Mouse (Mus musculus): ENCODE results near the gene Trim43a.

DNA sequence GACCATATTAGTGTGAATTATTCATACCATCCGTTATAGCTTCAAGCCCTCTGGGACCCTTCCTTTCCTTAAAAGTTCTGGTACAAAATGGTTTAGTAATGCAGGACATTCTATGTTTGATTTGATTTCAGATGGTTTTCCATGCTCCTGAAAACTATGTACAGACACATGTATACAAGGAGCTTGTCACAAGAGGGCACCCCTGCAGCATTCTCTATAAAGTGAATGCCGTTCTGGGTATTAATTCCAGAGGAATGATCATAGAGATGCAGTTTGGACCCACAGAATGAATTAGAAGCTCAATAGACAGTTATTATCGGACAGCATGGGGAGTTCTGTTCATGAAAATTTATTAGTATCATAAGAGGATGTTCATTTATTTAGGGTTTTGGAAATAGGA lies 35.2 kb upstream of the Trim43a start:
- no peak for TF ChIP-seq POLR2A (IDR thresholded peaks at IDR 0.05; ENCODE audit: insufficient read length, low read depth)
- TF ChIP-seq MYOG (IDR thresholded peaks at IDR 0.05; ENCODE audit: control insufficient read depth in 1 of 3, insufficient read depth in 1 of 3, insufficient read length in 2 of 3, low read depth in 2 of 3) = no peak
- no peak for TF ChIP-seq MAX (IDR thresholded peaks at IDR 0.05; ENCODE audit: low read depth)
- TF ChIP-seq USF1 (IDR thresholded peaks at IDR 0.05; ENCODE audit: low read depth) = no peak
- no peak for TF ChIP-seq CEBPB (IDR thresholded peaks at IDR 0.05; ENCODE audit: insufficient read depth, poor library complexity, severe bottlenecking)
- TF ChIP-seq SRF (IDR thresholded peaks at IDR 0.05; ENCODE audit: control insufficient read depth, insufficient read length, low read depth) = no peak
- no peak for TF ChIP-seq TCF12 (IDR thresholded peaks at IDR 0.05; ENCODE audit: insufficient read depth, poor library complexity, severe bottlenecking)
- TF ChIP-seq E2F4 (IDR thresholded peaks at IDR 0.05; ENCODE audit: insufficient read depth) = no peak
- TF ChIP-seq POLR2AphosphoS2 (IDR thresholded peaks at IDR 0.05; ENCODE audit: insufficient read length, low read depth) = no peak

Data from myocyte (in vitro differentiated cells).